Mouse (Mus musculus) liver, embryonic 16.5 days (tissue): ENCODE data around the gene Olfml3. TPM values are rescaled to one million over a fixed set of nuclear protein-coding genes. Genes with fewer than 3 reads are reported as not detected.

Experiments
- polyA plus RNA-seq: library from polyadenylated mRNA; unstranded; fragments of >200 nt; fragmentation: Nextera tagmentation; extraction: Ambion mirVana; gene quantifications from 2 replicates; pipeline ENCODE4 v1.2.1, GENCODE M21; 2015

Gene Olfml3
- polyA plus RNA-seq, 1 experiment from 2014 or later: 2.0 TPM

Other genes with a start within 250 kb of the Olfml3 start
- gene Syt6, start 162.8 kb downstream of the Olfml3 start, polyA plus RNA-seq: 0.02 TPM in 1 of 2 replicates, not detected in the other
- 0.18 and 0.19 TPM in 2 replicates for gene Atg4a-ps, start 91.9 kb downstream of the Olfml3 start, polyA plus RNA-seq
- gene Gm10964, start 1.4 kb upstream of the Olfml3 start, polyA plus RNA-seq: not detected in 2 replicates
- 15.3 and 16.4 TPM in 2 replicates for gene Hipk1, start 53.6 kb upstream of the Olfml3 start, polyA plus RNA-seq
- 24.1 and 28.5 TPM in 2 replicates for gene Dclre1b, start 71.4 kb upstream of the Olfml3 start, polyA plus RNA-seq
- gene Ap4b1, start 71.5 kb upstream of the Olfml3 start, polyA plus RNA-seq: 15.2 and 15.9 TPM in 2 replicates
- gene Gm43064, start 71.6 kb upstream of the Olfml3 start, polyA plus RNA-seq: 0.70 and 1.1 TPM in 2 replicates
- 1.5 and 1.7 TPM in 2 replicates for gene Bcl2l15, start 94.6 kb upstream of the Olfml3 start, polyA plus RNA-seq
- gene Ptpn22, start 121.8 kb upstream of the Olfml3 start, polyA plus RNA-seq: 3.0 and 3.8 TPM in 2 replicates
- gene Rsbn1, start 176.1 kb upstream of the Olfml3 start, polyA plus RNA-seq: 3.1 and 3.2 TPM in 2 replicates
- gene Phtf1, start 230.1 kb upstream of the Olfml3 start, polyA plus RNA-seq: 3.4 and 4.0 TPM in 2 replicates